Comparison of ENCODE assay signal across 17 mouse cellular contexts in genomic region chr4:46844982-46845643, GRCm38 (mm10).
A peak's percentile ranks its signal among the peaks of the same experiment; 100 is the strongest.
DNase-seq lines count a peak whose midpoint lies in the region; ATAC-seq and TF ChIP-seq lines count a peak whose summit lies in the region.
"Had no signal": no experiment of that assay in that cellular context is flagged by ENCODE, and none has a peak within 500 bp of the region (broad histone marks: within the 10 kb centered on the region; RNA-seq: fewer than 3 reads in every experiment).

No protein-coding gene starts in this region.

- no peaks in the 10 kb centered on the region for H3K79me2 ChIP-seq in liver, adult 2 months (ENCODE audit: control insufficient read depth, insufficient read depth, low read length)

- H3K9ac ChIP-seq in forebrain, embryonic 13.5 days, result no peak overlapping the region
- no peak overlapping the region for H3K9ac ChIP-seq in liver, adult 2 months (ENCODE audit: low read depth, low read length)
- H3K9ac ChIP-seq in liver, embryonic 11.5 days (ENCODE audit: low read depth, low read length), result no peak overlapping the region
- H3K9ac ChIP-seq: embryonic facial prominence, embryonic 12.5 days; kidney, embryonic 15.5 days; limb, embryonic 13.5 days; liver, postnatal 0 days; neural tube, embryonic 13.5 days; stomach, embryonic 15.5 days had no signal

- H3K36me3 ChIP-seq in forebrain, embryonic 10.5 days (replicated peaks), result no peaks in the 10 kb centered on the region
- H3K36me3 ChIP-seq in forebrain, embryonic 13.5 days (ENCODE audit: poor library complexity, severe bottlenecking), result 0 out of 2 replicates have a peak, but pooled peaks cover 3% of the 10 kb centered on the region
- no peaks in the 10 kb centered on the region for H3K36me3 ChIP-seq in liver, adult 2 months (ENCODE audit: control insufficient read depth, insufficient read depth, low read length)
- H3K36me3 ChIP-seq in liver, embryonic 11.5 days (ENCODE audit: control insufficient read depth, insufficient read depth, low read length), result no peaks in the 10 kb centered on the region
- H3K36me3 ChIP-seq in limb, embryonic 10.5 days, result no peaks in the 10 kb centered on the region
- H3K36me3 ChIP-seq: embryonic facial prominence, embryonic 12.5 days; kidney, embryonic 15.5 days; limb, embryonic 13.5 days; neural tube, embryonic 13.5 days; stomach, embryonic 15.5 days had no signal

- H3K9me3 ChIP-seq in forebrain, embryonic 10.5 days, result peaks cover 5% of the 10 kb centered on the region; the same call in 1 of the 2 replicates
- H3K9me3 ChIP-seq in forebrain, embryonic 13.5 days (replicated peaks), result peaks cover 8% of the 10 kb centered on the region; the same call in 1 of the 2 replicates
- no peaks in the 10 kb centered on the region for H3K9me3 ChIP-seq in liver, embryonic 11.5 days (ENCODE audit: control insufficient read depth, low read length)
- H3K9me3 ChIP-seq in limb, embryonic 10.5 days (replicated peaks), result no peaks in the 10 kb centered on the region
- H3K9me3 ChIP-seq: embryonic facial prominence, embryonic 12.5 days; limb, embryonic 13.5 days; neural tube, embryonic 13.5 days; stomach, embryonic 15.5 days had no signal

- no peak overlapping the region for H3K4me3 ChIP-seq in forebrain, embryonic 10.5 days
- H3K4me3 ChIP-seq in forebrain, embryonic 13.5 days, result no peak overlapping the region
- no peak overlapping the region for H3K4me3 ChIP-seq in liver, adult 2 months (ENCODE audit: insufficient read depth, low read depth, low read length)
- H3K4me3 ChIP-seq in liver, embryonic 11.5 days (ENCODE audit: low read depth, low read length), result no peak overlapping the region
- H3K4me3 ChIP-seq in limb, embryonic 10.5 days, result no peak overlapping the region
- H3K4me3 ChIP-seq: embryonic facial prominence, embryonic 12.5 days; kidney, embryonic 15.5 days; limb, embryonic 13.5 days; neural tube, embryonic 13.5 days; stomach, embryonic 15.5 days had no signal

- no peak overlapping the region for H3K4me2 ChIP-seq in forebrain, embryonic 13.5 days
- H3K4me2 ChIP-seq in liver, embryonic 11.5 days, result no peak overlapping the region
- H3K4me2 ChIP-seq: embryonic facial prominence, embryonic 12.5 days; kidney, embryonic 15.5 days; limb, embryonic 13.5 days; neural tube, embryonic 13.5 days; stomach, embryonic 15.5 days had no signal

- WGBS in forebrain, embryonic 10.5 days, result 73% methylated on average over 6 of the region's 6 CpGs
- WGBS in forebrain, embryonic 13.5 days, result 68% methylated on average over 6 of the region's 6 CpGs
- 40% methylated on average over 6 of the region's 6 CpGs for WGBS in liver, adult 2 months
- WGBS in liver, embryonic 11.5 days, result 64% methylated on average over 6 of the region's 6 CpGs
- WGBS in limb, embryonic 10.5 days, result 80% methylated on average over 6 of the region's 6 CpGs

- peak overlapping the region; percentile 58; the same call in 1 of the 2 replicates for H3K27ac ChIP-seq in forebrain, embryonic 10.5 days
- no peak overlapping the region for H3K27ac ChIP-seq in forebrain, embryonic 13.5 days
- H3K27ac ChIP-seq in liver, adult 2 months (replicated peaks; ENCODE audit: insufficient read depth, low read depth, low read length), result no peak overlapping the region
- no peak overlapping the region for H3K27ac ChIP-seq in liver, embryonic 11.5 days (ENCODE audit: low read depth, low read length)
- H3K27ac ChIP-seq in limb, embryonic 10.5 days, result peak overlapping the region; percentile 30; the same call in 1 of the 2 replicates
- H3K27ac ChIP-seq: embryonic facial prominence, embryonic 12.5 days; kidney, embryonic 15.5 days; limb, embryonic 13.5 days; neural tube, embryonic 13.5 days; stomach, embryonic 15.5 days had no signal

- ATAC-seq in forebrain, embryonic 13.5 days, result no peak
- ATAC-seq in liver, embryonic 11.5 days (replicated peaks; ENCODE audit: low FRiP score), result no peak
- ATAC-seq: liver, postnatal 0 days; Patski had no signal

- no peak for DNase-seq in forebrain, embryonic 10.5 days (ENCODE audit: extremely low spot score, low spot score)
- DNase-seq in liver, adult 2 months (ENCODE audit: extremely low read depth, low read depth, low spot score), result peak; percentile 25
- no peak for DNase-seq in liver, embryonic 11.5 days (ENCODE audit: low spot score)
- peak; percentile 21 for DNase-seq in adrenal gland, postnatal 10 days
- no peak for DNase-seq in limb, embryonic 10.5 days (ENCODE audit: low spot score)
- no peak for DNase-seq in cerebellum, adult 9-11 months
- DNase-seq in Muller cell, postnatal 12 days (ENCODE audit: inconsistent ontology term), result no peak
- DNase-seq: heart, adult 11 months; liver, postnatal 0 days; lung, postnatal 4 days had no signal

- no peak for TF ChIP-seq POLR2A in liver, adult 2 months (IDR thresholded peaks at IDR 0.05; ENCODE audit: extremely low read depth, insufficient read depth, low read length)

- no peaks in the 10 kb centered on the region for H3K27me3 ChIP-seq in forebrain, embryonic 10.5 days (ENCODE audit: poor library complexity, severe bottlenecking)
- H3K27me3 ChIP-seq in forebrain, embryonic 13.5 days, result peaks cover 22% of the 10 kb centered on the region
- H3K27me3 ChIP-seq in liver, adult 2 months (ENCODE audit: control insufficient read depth, insufficient read depth, low read length), result no peaks in the 10 kb centered on the region
- H3K27me3 ChIP-seq in liver, embryonic 11.5 days (replicated peaks; ENCODE audit: control insufficient read depth, insufficient read depth, low read length), result no peaks in the 10 kb centered on the region
- H3K27me3 ChIP-seq in limb, embryonic 10.5 days (ENCODE audit: low read depth, poor library complexity, severe bottlenecking), result no peaks in the 10 kb centered on the region
- H3K27me3 ChIP-seq: embryonic facial prominence, embryonic 12.5 days; kidney, embryonic 15.5 days; limb, embryonic 13.5 days; neural tube, embryonic 13.5 days; Patski; stomach, embryonic 15.5 days had no signal

- H3K4me1 ChIP-seq in forebrain, embryonic 10.5 days, result peaks cover 7% of the 10 kb centered on the region; the same call in 1 of the 2 replicates
- no peaks in the 10 kb centered on the region for H3K4me1 ChIP-seq in forebrain, embryonic 13.5 days
- no peaks in the 10 kb centered on the region for H3K4me1 ChIP-seq in liver, adult 2 months (ENCODE audit: control insufficient read depth, insufficient read depth, low read length)
- no peaks in the 10 kb centered on the region for H3K4me1 ChIP-seq in liver, embryonic 11.5 days (replicated peaks; ENCODE audit: control insufficient read depth, insufficient read depth, low read length)
- peaks cover 5% of the 10 kb centered on the region; the same call in 1 of the 2 replicates for H3K4me1 ChIP-seq in limb, embryonic 10.5 days
- H3K4me1 ChIP-seq: embryonic facial prominence, embryonic 12.5 days; neural tube, embryonic 13.5 days; stomach, embryonic 15.5 days had no signal

- no peak for TF ChIP-seq CTCF in liver, adult 2 months (IDR thresholded peaks at IDR 0.05; ENCODE audit: low read depth, low read length)

Comparison
In these comparisons a context has a peak if more than half of its experiments do, and no peak if none do; other contexts are left out.
1. DNase-seq: peak in liver, adult 2 months (single experiment) and adrenal gland, postnatal 10 days (single experiment); none in forebrain, embryonic 10.5 days (single experiment), liver, embryonic 11.5 days (single experiment), limb, embryonic 10.5 days (single experiment), cerebellum, adult 9-11 months (single experiment) and Muller cell, postnatal 12 days (single experiment).
2. H3K27ac ChIP-seq: peak in forebrain, embryonic 10.5 days (single experiment) and limb, embryonic 10.5 days (single experiment); none in forebrain, embryonic 13.5 days (single experiment), liver, adult 2 months (single experiment) and liver, embryonic 11.5 days (single experiment).